ENCODE assay signal across 8 mouse cellular contexts in the genomic region with DNA sequence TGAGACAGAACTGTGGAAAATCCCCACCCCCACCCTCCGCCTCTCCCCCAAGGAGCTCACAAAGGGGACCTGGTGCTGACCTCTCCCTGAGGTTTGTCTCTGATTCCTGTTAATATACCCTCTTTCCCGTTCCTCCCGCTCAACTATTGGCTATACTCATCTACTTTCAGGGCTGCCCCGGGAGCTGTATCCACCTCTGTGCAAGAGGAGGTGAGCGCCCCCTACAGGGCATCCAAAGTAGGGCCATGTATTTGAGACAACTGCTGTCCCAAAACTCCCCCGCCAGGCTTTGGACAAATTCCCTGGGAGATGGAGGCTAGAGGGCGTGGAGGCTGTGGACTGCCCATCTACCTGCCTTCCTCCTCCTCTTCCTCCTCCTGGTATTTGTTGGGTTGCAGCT. TPM values are rescaled to one million over a fixed set of nuclear protein-coding genes. Genes with fewer than 3 reads are reported as not detected.
DNase-seq lines count a peak whose midpoint lies in the region; ATAC-seq and TF ChIP-seq lines count a peak whose summit lies in the region.

No protein-coding gene starts in this region.

- H3K27me3 ChIP-seq in MEL (ENCODE audit: control insufficient read depth in 1 of 2, insufficient read depth in 2 of 2, low read length in 2 of 2) = no peaks in the 10 kb centered on the region
- no peaks in the 10 kb centered on the region for H3K27me3 ChIP-seq in kidney, postnatal 0 days (ENCODE audit: insufficient read depth, low read length)
- H3K27me3 ChIP-seq in stomach, embryonic 16.5 days (ENCODE audit: control insufficient read depth, insufficient read depth, low read length) = 0 out of 2 replicates have a peak, but pooled peaks cover 3% of the 10 kb centered on the region

- H3K27ac ChIP-seq in MEL (ENCODE audit: control insufficient read depth, low read depth, low read length) = no peak overlapping the region
- no peak overlapping the region for H3K27ac ChIP-seq in kidney, postnatal 0 days
- H3K27ac ChIP-seq in stomach, embryonic 16.5 days (ENCODE audit: low read length) = no peak overlapping the region

- no peak overlapping the region for H3K9ac ChIP-seq in MEL (ENCODE audit: control insufficient read depth, low read depth, low read length, poor library complexity, severe bottlenecking)
- H3K9ac ChIP-seq in kidney, postnatal 0 days (ENCODE audit: low read depth, low read length) = no peak overlapping the region
- H3K9ac ChIP-seq in stomach, embryonic 16.5 days (ENCODE audit: low read length) = no peak overlapping the region

- peak; percentile 70 for TF ChIP-seq RAD21 in MEL (IDR thresholded peaks at IDR 0.05; ENCODE audit: low read depth, low read length)

- no peaks in the 10 kb centered on the region for H3K9me3 ChIP-seq in MEL (replicated peaks; ENCODE audit: insufficient read depth, low read length)
- no peaks in the 10 kb centered on the region for H3K9me3 ChIP-seq in kidney, postnatal 0 days (replicated peaks; ENCODE audit: low read length)
- H3K9me3 ChIP-seq in stomach, embryonic 16.5 days (replicated peaks; ENCODE audit: control insufficient read depth, low read length) = no peaks in the 10 kb centered on the region

- no peak for TF ChIP-seq POLR2A in MEL (IDR thresholded peaks at IDR 0.05; ENCODE audit: control insufficient read depth in 1 of 2, insufficient read depth in 1 of 2, low read depth in 1 of 2, low read length in 2 of 2, poor library complexity in 1 of 2)

- H3K79me2 ChIP-seq in MEL (ENCODE audit: control insufficient read depth, insufficient read depth, low read length, poor library complexity) = no peaks in the 10 kb centered on the region

- no peak for TF ChIP-seq EP300 in MEL (IDR thresholded peaks at IDR 0.05; ENCODE audit: low read depth in 1 of 2, low read length in 2 of 2)

- no peak overlapping the region for H3K4me3 ChIP-seq in MEL (ENCODE audit: control insufficient read depth in 1 of 2, insufficient read depth in 1 of 2, low read depth in 2 of 2, low read length in 2 of 2)
- H3K4me3 ChIP-seq in kidney, postnatal 0 days (replicated peaks; ENCODE audit: low read depth, low read length) = no peak overlapping the region
- H3K4me3 ChIP-seq in stomach, embryonic 16.5 days (replicated peaks; ENCODE audit: low read length) = no peak overlapping the region

- peaks cover 0 to 10% of the 10 kb centered on the region in 2 experiments; a peak in 2 of 4 replicates for H3K4me1 ChIP-seq in MEL (ENCODE audit: control insufficient read depth in 1 of 2, insufficient read depth in 2 of 2, low read length in 2 of 2)
- H3K4me1 ChIP-seq in kidney, postnatal 0 days (replicated peaks; ENCODE audit: insufficient read depth, low read length) = peaks cover 8% of the 10 kb centered on the region; the same call in 1 of the 2 replicates
- H3K4me1 ChIP-seq in stomach, embryonic 16.5 days (ENCODE audit: control insufficient read depth, insufficient read depth, low read length) = no peaks in the 10 kb centered on the region

- peak; percentile 83 for DNase-seq in CD4-positive, CD25-positive, alpha-beta regulatory T cell, adult 2 months (ENCODE audit: low read depth, low spot score)
- peak; percentile 85 for DNase-seq in MEL (ENCODE audit: low read depth, low spot score)
- peak; percentile 81 for DNase-seq in cerebellum, adult 11-12 months
- peak; percentile 38 for DNase-seq in gastrocnemius, postnatal 25 days
- DNase-seq in kidney, postnatal 0 days (ENCODE audit: low spot score) = peak; percentile 73
- peak; percentile 79 for DNase-seq in lung, postnatal 14 days

- no peak for ATAC-seq in CD4-positive, CD25-positive, alpha-beta regulatory T cell, adult 4 months
- 0 out of 2 replicates have a peak, but pooled peaks have one; percentile 29 for ATAC-seq in kidney, postnatal 0 days (replicated peaks; ENCODE audit: low FRiP score, low read depth)
- peak; percentile 35; the same call in 1 of the 2 replicates for ATAC-seq in stomach, embryonic 16.5 days (ENCODE audit: insufficient read depth, low FRiP score)

- no peaks in the 10 kb centered on the region for H3K36me3 ChIP-seq in MEL (ENCODE audit: control insufficient read depth in 1 of 2, insufficient read depth in 2 of 2, low read length in 2 of 2)
- no peaks in the 10 kb centered on the region for H3K36me3 ChIP-seq in kidney, postnatal 0 days (ENCODE audit: insufficient read depth, low read length)
- no peaks in the 10 kb centered on the region for H3K36me3 ChIP-seq in stomach, embryonic 16.5 days (ENCODE audit: control insufficient read depth, insufficient read depth, low read length)

- peak; percentile 88 to 95 (median 89) for TF ChIP-seq CTCF in MEL (IDR thresholded peaks at IDR 0.05 in 2 of 3, conservative IDR thresholded peaks at IDR 0.05 in 1 of 3; ENCODE audit: control insufficient read depth in 1 of 3, insufficient read depth in 1 of 3, low read depth in 2 of 3, low read length in 3 of 3, poor library complexity in 1 of 3, severe bottlenecking in 1 of 3)
- peak; percentile 83 for TF ChIP-seq CTCF in kidney, postnatal 0 days (IDR thresholded peaks at IDR 0.05; ENCODE audit: low read depth)

- no peak overlapping the region for H3K4me2 ChIP-seq in kidney, postnatal 0 days (ENCODE audit: low read length)
- no peak overlapping the region for H3K4me2 ChIP-seq in stomach, embryonic 16.5 days (ENCODE audit: low read depth, low read length)

- 12% methylated on average over 7 of the region's 7 CpGs for WGBS in kidney, postnatal 0 days
- 12% methylated on average over 7 of the region's 7 CpGs for WGBS in stomach, embryonic 16.5 days

TF ChIP-seq in MEL, 35 proteins besides CTCF, POLR2A, EP300 and RAD21:
- TF ChIP-seq SMC3 (IDR thresholded peaks at IDR 0.05; ENCODE audit: low read depth, low read length) = peak; percentile 65
- TF ChIP-seq ZMIZ1 (IDR thresholded peaks at IDR 0.05; ENCODE audit: low read depth, low read length) = no peak
- no peak for TF ChIP-seq TAL1 (IDR thresholded peaks at IDR 0.05; ENCODE audit: low read length)
- no peak for TF ChIP-seq NELFE (IDR thresholded peaks at IDR 0.05; ENCODE audit: low read depth, low read length)
- TF ChIP-seq ZC3H11A (IDR thresholded peaks at IDR 0.05; ENCODE audit: low read depth, low read length) = peak; percentile 20; the same call in 1 of the 2 replicates
- TF ChIP-seq GATA1 (IDR thresholded peaks at IDR 0.05; ENCODE audit: low read depth, low read length) = no peak

RNA-seq across cellular contexts. Expression of gene Rtn4rl1, which starts 38.2 kb away (rescaled TPM):
- polyA plus RNA-seq in CD4-positive, CD25-positive, alpha-beta regulatory T cell, adult 4 months (2017; shearing (Covaris generic)) = 1 to 10 TPM; 1.5 to 1.8 TPM
- 0.35 and 0.46 TPM in 2 replicates for total RNA-seq in MEL (2012; rRNA removed)
- polyA plus RNA-seq in MEL (2012; ENCODE audit: insufficient read depth in 1 of 2, insufficient read length in 2 of 2, low read depth in 1 of 2, low replicate concordance in 2 of 2, missing spikeins in 1 of 2) = 1 to 10 TPM in 1 of 2 experiments, not detected in 1; 2.6 TPM
- total RNA-seq in gastrocnemius, postnatal 25 days (2021) = 1 to 10 TPM in 1 of 2 experiments, under 1 TPM in 1; 1.00 to 1.7 TPM
- polyA plus RNA-seq in kidney, postnatal 0 days (2015; fragmentation: Nextera tagmentation; extraction: Ambion mirVana) = 4.2 and 4.6 TPM in 2 replicates
- 1.3 and 1.4 TPM in 2 replicates for polyA plus RNA-seq in stomach, embryonic 16.5 days (2015; fragmentation: Nextera tagmentation; extraction: Ambion mirVana)

RNA-seq across cellular contexts. Expression of gene Dph1, which starts 40.7 kb away (rescaled TPM):
- polyA plus RNA-seq in CD4-positive, CD25-positive, alpha-beta regulatory T cell, adult 4 months (2017; shearing (Covaris generic)) = 10 to 100 TPM; 11.0 to 20.6 TPM
- 54.2 and 59.5 TPM in 2 replicates for total RNA-seq in MEL (2012; rRNA removed)
- polyA plus RNA-seq in MEL (2012; ENCODE audit: insufficient read depth in 1 of 2, insufficient read length in 2 of 2, low read depth in 1 of 2, low replicate concordance in 2 of 2, missing spikeins in 1 of 2) = 10 to 100 TPM in 1 of 2 experiments, not detected in 1; 58.4 TPM
- 1 to 10 TPM; 5.6 to 5.8 TPM for total RNA-seq in gastrocnemius, postnatal 25 days (2021)
- polyA plus RNA-seq in kidney, postnatal 0 days (2015; fragmentation: Nextera tagmentation; extraction: Ambion mirVana) = 26.3 TPM in 2 replicates
- 20.6 and 20.7 TPM in 2 replicates for polyA plus RNA-seq in stomach, embryonic 16.5 days (2015; fragmentation: Nextera tagmentation; extraction: Ambion mirVana)

RNA-seq across cellular contexts. Expression of gene Ovca2, which starts 53.1 kb away (rescaled TPM):
- 10 to 100 TPM; 19.2 to 29.4 TPM for polyA plus RNA-seq in CD4-positive, CD25-positive, alpha-beta regulatory T cell, adult 4 months (2017; shearing (Covaris generic))
- 22.7 and 33.1 TPM in 2 replicates for total RNA-seq in MEL (2012; rRNA removed)
- polyA plus RNA-seq in MEL (2012; ENCODE audit: insufficient read depth in 1 of 2, insufficient read length in 2 of 2, low read depth in 1 of 2, low replicate concordance in 2 of 2, missing spikeins in 1 of 2) = 10 to 100 TPM in 1 of 2 experiments, not detected in 1; 23.1 TPM
- 1 to 10 TPM; 2.8 to 3.3 TPM for total RNA-seq in gastrocnemius, postnatal 25 days (2021)
- 26.6 and 28.3 TPM in 2 replicates for polyA plus RNA-seq in kidney, postnatal 0 days (2015; fragmentation: Nextera tagmentation; extraction: Ambion mirVana)
- polyA plus RNA-seq in stomach, embryonic 16.5 days (2015; fragmentation: Nextera tagmentation; extraction: Ambion mirVana) = 19.4 and 23.2 TPM in 2 replicates
